Mouse (Mus musculus): ENCODE results near the gene Trp73. TPM values are rescaled to one million over a fixed set of nuclear protein-coding genes. Genes with fewer than 3 reads are reported as not detected.

Trp73 gene
- 1.7 and 2.4 TPM in 2 replicates for polyA plus RNA-seq (2012; rRNA removed)

DNA sequence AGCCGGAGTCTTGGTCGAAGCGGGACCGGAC is at the start of gene Trp73:
Gene Trp73, minus strand, starts transcription at position 27 of the 31 bp plus-strand sequence.

GRCm38 (mm10) chr4:154170506-154171150 is 30.6 kb upstream of the Trp73 start, which contains the start of gene Megf6:
Megf6 (plus strand) TSS chr4:154170730.

GRCm38 (mm10) chr4:154160538-154161390 is 20.8 kb upstream of the Trp73 start, which contains the start of gene Tprgl:
Tprgl (minus strand) TSS chr4:154160666.

DNA sequence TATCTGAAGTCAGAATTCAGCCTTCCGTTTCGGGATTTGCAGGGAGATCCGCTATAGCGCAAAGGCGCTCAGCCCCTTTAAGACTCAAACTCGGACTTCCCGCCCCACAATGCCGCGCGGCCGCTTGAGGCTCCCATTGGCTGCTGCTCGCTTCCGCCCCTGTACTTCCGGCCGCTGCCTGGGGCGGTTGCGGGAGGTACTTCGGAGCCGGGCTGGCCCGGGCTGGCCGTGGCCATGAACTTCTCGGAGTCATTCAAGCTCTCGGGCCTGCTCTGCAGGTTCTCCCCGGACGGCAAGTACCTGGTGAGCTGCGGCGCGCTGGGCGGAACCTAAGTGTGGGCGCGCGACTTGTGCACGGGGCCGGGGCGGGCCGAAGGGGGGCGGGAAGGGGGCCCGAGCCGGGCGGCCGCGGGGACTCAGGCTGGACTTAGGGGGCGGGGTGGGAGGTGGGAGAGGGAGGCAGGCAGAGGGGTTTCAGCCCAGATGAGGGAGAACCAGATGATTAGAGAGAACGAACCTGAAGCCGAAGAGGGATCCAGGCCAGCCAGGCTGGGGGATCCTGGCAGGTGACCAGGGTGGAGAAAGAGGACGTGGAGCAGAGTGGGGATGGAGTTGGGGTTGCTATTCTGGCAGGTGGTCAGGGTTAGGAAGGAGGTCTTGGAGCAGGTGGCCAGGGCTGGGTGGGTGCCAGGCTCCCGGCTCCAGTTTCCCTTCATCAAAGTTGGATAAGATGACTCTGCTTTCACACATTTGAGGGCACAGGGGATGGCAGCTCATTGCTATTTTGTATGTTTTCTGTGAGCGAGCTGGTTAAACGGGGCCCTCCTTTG is 2.4 kb upstream of the Trp73 start, which contains the start of gene Wrap73:
Gene Wrap73, plus strand, starts transcription at position 162 of the 830 bp plus-strand sequence.

GRCm38 (mm10) chr4:154042577-154042976 is 97.4 kb downstream of the Trp73 start, which contains the start of gene Ccdc27:
Ccdc27 (minus strand) TSS chr4:154042677.

GRCm38 (mm10) chr4:154025641-154026440 is 114.2 kb downstream of the Trp73 start, which contains the start of gene Smim1:
Smim1 (minus strand) TSS chr4:154026230.

GRCm38 (mm10) chr4:154011646-154012089 is 128.3 kb downstream of the Trp73 start, which contains the start of gene Lrrc47:
Lrrc47 (plus strand) TSS chr4:154011731.

Other genes with a start within 250 kb of the Trp73 start
- gene A430005L14Rik, start 183.0 kb downstream of the Trp73 start, polyA plus RNA-seq (2012; rRNA removed): 56.9 and 75.5 TPM in 2 replicates
- 12.8 and 20.6 TPM in 2 replicates for gene Dffb, start 165.1 kb downstream of the Trp73 start, polyA plus RNA-seq (2012; rRNA removed)
- 14.3 and 15.2 TPM in 2 replicates for gene Cep104, start 165.0 kb downstream of the Trp73 start, polyA plus RNA-seq (2012; rRNA removed)
- 56.2 and 120 TPM in 2 replicates for gene Lrrc47, start 128.5 kb downstream of the Trp73 start, polyA plus RNA-seq (2012; rRNA removed)
- 18.6 and 25.9 TPM in 2 replicates for gene Smim1, start 114.0 kb downstream of the Trp73 start, polyA plus RNA-seq (2012; rRNA removed)
- not detected in 2 replicates for gene Ccdc27, start 97.5 kb downstream of the Trp73 start, polyA plus RNA-seq (2012; rRNA removed)
- 40.0 and 57.3 TPM in 2 replicates for gene Wrap73, start 2.2 kb upstream of the Trp73 start, polyA plus RNA-seq (2012; rRNA removed)
- gene Tprgl, start 20.5 kb upstream of the Trp73 start, polyA plus RNA-seq (2012; rRNA removed): 71.2 and 91.6 TPM in 2 replicates
- gene Megf6, start 30.5 kb upstream of the Trp73 start, polyA plus RNA-seq (2012; rRNA removed): 21.2 and 25.6 TPM in 2 replicates
- gene Arhgef16, start 161.5 kb upstream of the Trp73 start, polyA plus RNA-seq (2012; rRNA removed): 1.0 and 1.9 TPM in 2 replicates
- 0.07 and 0.10 TPM in 2 replicates for gene B230104I21Rik, start 195.9 kb upstream of the Trp73 start, polyA plus RNA-seq (2012; rRNA removed)